Comparison of ENCODE assay signal across 36 mouse cellular contexts in the genomic region with DNA sequence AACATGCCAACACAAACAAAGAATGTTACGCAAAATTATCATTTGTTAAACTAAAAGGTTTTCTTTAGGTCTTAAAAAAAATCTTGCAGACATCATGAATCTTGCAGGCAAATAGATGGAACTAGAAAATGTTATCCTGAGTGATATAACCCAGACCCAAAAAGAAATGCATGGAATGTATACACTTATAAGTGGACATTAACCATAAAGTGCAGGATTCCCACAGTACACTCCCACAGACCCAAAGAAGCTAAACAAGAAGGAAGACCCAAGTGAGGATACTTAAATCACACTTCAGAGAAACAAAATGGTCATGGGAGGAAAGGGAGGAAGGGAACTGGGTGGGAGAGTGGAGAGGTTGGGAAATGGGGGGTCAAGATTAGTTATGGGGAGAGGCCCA. TPM values are rescaled to one million over a fixed set of nuclear protein-coding genes. Genes with fewer than 3 reads are reported as not detected.
"Had no signal": no experiment of that assay in that cellular context is flagged by ENCODE, and none has a peak within 500 bp of the region (broad histone marks: within the 10 kb centered on the region; RNA-seq: fewer than 3 reads in every experiment).

No protein-coding gene starts in this region.

- H3K9me3 ChIP-seq: limb, embryonic 10.5 days; limb, embryonic 12.5 days; limb, embryonic 13.5 days; limb, embryonic 15.5 days; liver, embryonic 12.5 days; liver, embryonic 13.5 days; liver, embryonic 15.5 days; lung, embryonic 15.5 days; megakaryocyte, embryonic 14.5 days; midbrain, embryonic 10.5 days; midbrain, embryonic 12.5 days; midbrain, embryonic 13.5 days; midbrain, embryonic 15.5 days had no signal

- H3K4me1 ChIP-seq: limb, embryonic 10.5 days; limb, embryonic 12.5 days; limb, embryonic 13.5 days; limb, embryonic 15.5 days; liver, embryonic 12.5 days; liver, embryonic 13.5 days; liver, embryonic 15.5 days; lung, embryonic 15.5 days; megakaryocyte, embryonic 14.5 days; midbrain, embryonic 10.5 days; midbrain, embryonic 12.5 days; midbrain, embryonic 13.5 days; midbrain, embryonic 15.5 days had no signal

- H3K9ac ChIP-seq: limb, embryonic 12.5 days; limb, embryonic 13.5 days; limb, embryonic 15.5 days; liver, embryonic 12.5 days; liver, embryonic 13.5 days; liver, embryonic 14.5 days; liver, embryonic 15.5 days; liver, postnatal 0 days; lung, embryonic 14.5 days; lung, embryonic 15.5 days; midbrain, embryonic 12.5 days; midbrain, embryonic 13.5 days; midbrain, embryonic 15.5 days had no signal

- H3K4me3 ChIP-seq: limb, embryonic 10.5 days; limb, embryonic 12.5 days; limb, embryonic 13.5 days; limb, embryonic 15.5 days; liver, embryonic 12.5 days; liver, embryonic 13.5 days; liver, embryonic 15.5 days; lung, embryonic 15.5 days; megakaryocyte, embryonic 14.5 days; midbrain, embryonic 10.5 days; midbrain, embryonic 12.5 days; midbrain, embryonic 13.5 days; midbrain, embryonic 15.5 days; myocyte had no signal

- H3K27me3 ChIP-seq: limb, embryonic 12.5 days; limb, embryonic 13.5 days; limb, embryonic 15.5 days; liver, embryonic 12.5 days; liver, embryonic 13.5 days; liver, embryonic 15.5 days; lung, embryonic 15.5 days; megakaryocyte, embryonic 14.5 days; midbrain, embryonic 12.5 days; midbrain, embryonic 13.5 days; midbrain, embryonic 15.5 days had no signal

- H3K4me2 ChIP-seq: limb, embryonic 12.5 days; limb, embryonic 13.5 days; limb, embryonic 15.5 days; liver, embryonic 11.5 days; liver, embryonic 12.5 days; liver, embryonic 13.5 days; liver, embryonic 15.5 days; lung, embryonic 14.5 days; lung, embryonic 15.5 days; midbrain, embryonic 11.5 days; midbrain, embryonic 12.5 days; midbrain, embryonic 13.5 days; midbrain, embryonic 15.5 days had no signal

- H3K36me3 ChIP-seq: liver, embryonic 12.5 days; liver, embryonic 13.5 days; liver, embryonic 15.5 days; lung, embryonic 15.5 days; midbrain, embryonic 10.5 days had no signal

- H3K27ac ChIP-seq: limb, embryonic 10.5 days; limb, embryonic 12.5 days; limb, embryonic 13.5 days; limb, embryonic 15.5 days; liver, embryonic 12.5 days; liver, embryonic 13.5 days; liver, embryonic 14.5 days; liver, embryonic 15.5 days; lung, embryonic 15.5 days; macrophage; midbrain, embryonic 10.5 days; midbrain, embryonic 12.5 days; midbrain, embryonic 13.5 days; midbrain, embryonic 15.5 days had no signal

- ATAC-seq: liver, embryonic 12.5 days; liver, postnatal 0 days; lung, postnatal 0 days; midbrain, embryonic 13.5 days; midbrain, embryonic 15.5 days; midbrain, embryonic 16.5 days had no signal

- DNase-seq: left cerebral cortex, postnatal 4 days; liver; liver, embryonic 13.5 days; liver, postnatal 0 days; lung, adult 18-20 months; lung, adult 2 months; lung, embryonic 14.5 days; lung, postnatal 10 days; lung, postnatal 14 days; lung, postnatal 36 days; lung, postnatal 4 days; midbrain, embryonic 14.5 days had no signal

RNA-seq across cellular contexts. Expression of a gene that starts 34.2 kb away (rescaled TPM):
- total RNA-seq: megakaryocyte progenitor cell, adult 5-6 weeks; megakaryocyte, adult 5-6 weeks; megakaryocyte-erythroid progenitor cell, adult 5-6 weeks; monocyte, adult 5-6 weeks had no signal
- polyA plus RNA-seq: liver, adult 2 months; macrophage; myocyte had no signal
